Mouse (Mus musculus): ENCODE results near the gene Kctd5. TPM values are rescaled to one million over a fixed set of nuclear protein-coding genes. Genes with fewer than 3 reads are reported as not detected.

Gene Kctd5
- 10 to 100 TPM; 16.8 to 19.2 TPM for total RNA-seq (2023)

DNA sequence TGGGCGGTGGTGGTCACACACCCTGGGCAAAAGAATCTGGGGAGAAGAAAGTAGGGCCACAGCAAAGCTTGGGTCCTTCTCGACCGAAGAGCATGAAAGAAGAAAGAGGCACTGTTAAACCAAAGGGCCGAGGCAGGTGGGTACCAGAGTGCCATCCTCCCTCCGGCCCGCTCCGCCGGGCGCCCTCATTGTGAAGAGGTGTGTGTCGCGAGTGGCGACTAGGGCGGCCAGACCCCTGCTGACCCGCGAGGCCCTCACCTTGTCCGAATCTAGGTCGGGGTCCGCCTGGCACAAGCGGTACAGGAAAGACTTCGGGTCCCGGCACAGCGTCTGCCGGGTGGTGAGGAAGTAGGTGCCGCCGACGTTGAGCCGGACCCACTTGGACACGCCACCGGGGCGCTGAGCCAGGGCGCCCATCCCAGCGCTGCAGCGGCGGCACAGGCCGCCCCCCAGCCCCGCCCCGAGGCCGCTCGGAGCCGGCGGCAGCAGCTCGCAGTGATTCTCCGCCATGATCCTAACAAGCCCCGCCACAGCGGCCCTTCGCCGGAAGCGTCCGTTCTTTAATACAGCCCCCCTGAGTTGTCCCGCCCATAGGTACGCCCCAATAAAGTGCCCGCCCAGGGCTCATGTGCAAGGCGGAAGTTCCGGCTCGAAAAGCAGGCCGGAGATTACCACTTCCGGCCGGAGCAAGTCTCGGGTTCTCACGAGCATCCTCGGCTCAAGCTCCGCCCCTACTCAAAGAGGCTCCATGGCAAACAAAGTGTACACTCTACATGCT, at the start of gene Kctd5:
Kctd5 (minus strand) TSS at position 567 of the 778 bp plus-strand sequence.

DNA sequence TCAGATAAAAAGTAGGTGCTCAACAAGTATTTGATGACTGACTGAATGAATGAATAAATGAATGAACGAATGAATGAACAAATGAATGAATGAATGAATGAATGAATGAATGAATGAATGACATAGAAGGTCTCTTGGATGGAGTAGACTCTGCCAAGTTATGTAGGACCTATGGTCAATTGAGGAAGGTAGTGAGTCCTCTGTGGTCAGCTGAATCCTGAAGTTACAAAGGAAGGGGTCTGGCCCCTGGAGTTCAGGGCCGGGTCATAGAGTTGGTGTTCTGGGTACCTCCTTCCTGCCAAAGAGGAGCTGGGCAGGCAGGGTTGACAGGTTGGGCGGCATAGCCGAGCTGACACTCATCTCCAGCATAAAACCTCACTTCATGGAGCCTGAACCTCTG, 35.4 kb downstream of the Kctd5 start, which contains the start of gene Prss27:
Prss27 (plus strand) TSS at position 301 of the 400 bp plus-strand sequence.

DNA sequence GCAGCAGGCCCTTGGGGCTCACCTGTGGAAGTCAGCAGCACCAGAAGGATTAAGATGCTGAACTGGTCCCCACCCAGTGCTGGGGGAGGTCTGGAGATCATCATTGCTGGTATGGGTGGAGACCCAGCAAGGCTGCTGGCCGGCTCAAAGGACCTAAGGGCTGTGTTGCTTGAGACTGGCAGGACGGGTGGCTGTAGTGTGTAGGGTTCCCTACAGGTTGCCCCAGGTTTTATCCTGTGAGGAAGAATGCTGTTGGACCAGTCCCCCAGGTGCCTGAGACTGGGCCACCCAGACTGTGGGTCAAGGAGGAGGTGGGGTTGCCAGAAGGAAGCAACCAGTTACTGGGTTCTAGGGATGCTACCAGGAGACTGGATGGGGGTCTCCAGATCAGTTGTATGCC, 75.4 kb downstream of the Kctd5 start, which contains the start of gene Prss22:
Prss22 (minus strand) TSS at position 200 of the 400 bp plus-strand sequence.

Other genes starting within 250 kb of the Kctd5 start
- gene Elob, start 244.3 kb downstream of the Kctd5 start, total RNA-seq (2023) = 100 to 1,000 TPM; 156 to 174 TPM
- not detected for gene Prss33, start 237.4 kb downstream of the Kctd5 start, total RNA-seq (2023)
- not detected for gene Prss32, start 229.6 kb downstream of the Kctd5 start, total RNA-seq (2023)
- gene Prss41, start 229.3 kb downstream of the Kctd5 start, total RNA-seq (2023) = not detected
- gene Prss21, start 205.4 kb downstream of the Kctd5 start, total RNA-seq (2023) = not detected
- not detected for gene Dcpp1, start 192.6 kb downstream of the Kctd5 start, total RNA-seq (2023)
- gene Dcpp2, start 192.6 kb downstream of the Kctd5 start, total RNA-seq (2023) = not detected
- gene Dcpp3, start 156.0 kb downstream of the Kctd5 start, total RNA-seq (2023) = not detected
- not detected for gene Sbp, start 131.8 kb downstream of the Kctd5 start, total RNA-seq (2023)
- not detected for gene Sbpl, start 118.2 kb downstream of the Kctd5 start, total RNA-seq (2023)
- 1 to 10 TPM; 3.1 to 3.4 TPM for gene Prss30, start 92.9 kb downstream of the Kctd5 start, total RNA-seq (2023)
- gene Prss22, start 75.4 kb downstream of the Kctd5 start, total RNA-seq (2023) = not detected
- gene Prss27, start 35.3 kb downstream of the Kctd5 start, total RNA-seq (2023) = not detected
- 10 to 100 TPM; 44.5 to 51.8 TPM for gene Pdpk1, start 77.4 kb upstream of the Kctd5 start, total RNA-seq (2023)
- gene Amdhd2, start 90.3 kb upstream of the Kctd5 start, total RNA-seq (2023) = 10 to 100 TPM; 62.8 to 72.6 TPM
- 100 to 1,000 TPM; 462 to 465 TPM for gene Atp6v0c, start 96.2 kb upstream of the Kctd5 start, total RNA-seq (2023)
- gene Tbc1d24, start 132.1 kb upstream of the Kctd5 start, total RNA-seq (2023) = 1 to 10 TPM; 5.5 to 6.0 TPM
- gene Ntn3, start 136.0 kb upstream of the Kctd5 start, total RNA-seq (2023) = under 1 TPM; 0.43 to 0.50 TPM
- 1 to 10 TPM; 4.1 to 6.2 TPM for gene Tedc2, start 147.4 kb upstream of the Kctd5 start, total RNA-seq (2023)
- gene Ccnf, start 178.0 kb upstream of the Kctd5 start, total RNA-seq (2023) = 10 to 100 TPM; 15.7 to 16.9 TPM

Measured in monocyte, adult 59 days (primary cell).